Mouse (Mus musculus): ENCODE measurements around the gene Cd84. TPM values are rescaled to one million over a fixed set of nuclear protein-coding genes. Genes with fewer than 3 reads are reported as not detected.

The Cd84 gene
- total RNA-seq, 2 experiments from 2014 or later: 1.5 to 2.4 TPM

DNA sequence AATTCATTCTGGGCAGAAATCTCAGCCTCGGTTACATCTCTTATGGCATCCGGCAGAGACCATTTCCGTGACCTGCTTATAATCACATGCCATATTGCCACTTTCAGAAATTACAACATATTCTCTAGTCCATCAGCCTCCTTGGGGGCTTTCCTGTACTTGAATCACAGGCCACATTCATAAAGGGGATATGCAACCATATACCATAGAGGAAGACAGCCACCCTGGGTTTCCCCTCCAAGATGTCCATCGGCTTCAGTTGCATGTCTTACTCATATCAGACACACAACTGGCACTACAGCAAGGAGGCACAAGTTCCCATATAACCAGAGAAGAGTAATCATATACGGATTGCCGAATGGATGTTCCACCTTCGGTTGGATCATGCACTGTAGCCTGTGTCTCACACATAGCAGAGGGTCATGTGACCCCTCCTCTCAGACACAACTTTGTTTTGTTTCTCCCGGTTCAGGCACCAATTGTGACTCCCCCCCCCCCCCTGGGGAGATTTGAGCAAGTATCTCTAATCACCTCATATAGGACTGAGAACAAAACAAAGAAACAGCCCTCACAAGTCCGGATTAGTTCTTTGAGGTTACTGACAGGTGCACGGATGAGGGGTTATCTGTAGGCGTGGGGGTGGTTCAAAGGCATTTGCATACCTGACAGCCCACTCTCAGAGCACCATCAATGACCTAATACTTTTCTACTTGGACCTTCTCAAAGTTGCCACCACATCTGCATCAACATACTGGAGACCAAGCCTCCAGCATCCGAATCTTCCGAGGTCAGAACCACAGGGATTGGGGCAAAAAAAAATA is 76.4 kb downstream of the Cd84 start:
- DNase-seq (ENCODE audit: low spot score): no peak
- intact Hi-C loops (cut with DNase I): no loop called here

GRCm38 (mm10) chr1:171917305-171918039 is 78.0 kb downstream of the Cd84 start, which contains the start of gene Slamf6:
TSS of gene Slamf6 (plus strand) at chr1:171917515.
- intact Hi-C loops (cut with DNase I): no loop called here

DNA sequence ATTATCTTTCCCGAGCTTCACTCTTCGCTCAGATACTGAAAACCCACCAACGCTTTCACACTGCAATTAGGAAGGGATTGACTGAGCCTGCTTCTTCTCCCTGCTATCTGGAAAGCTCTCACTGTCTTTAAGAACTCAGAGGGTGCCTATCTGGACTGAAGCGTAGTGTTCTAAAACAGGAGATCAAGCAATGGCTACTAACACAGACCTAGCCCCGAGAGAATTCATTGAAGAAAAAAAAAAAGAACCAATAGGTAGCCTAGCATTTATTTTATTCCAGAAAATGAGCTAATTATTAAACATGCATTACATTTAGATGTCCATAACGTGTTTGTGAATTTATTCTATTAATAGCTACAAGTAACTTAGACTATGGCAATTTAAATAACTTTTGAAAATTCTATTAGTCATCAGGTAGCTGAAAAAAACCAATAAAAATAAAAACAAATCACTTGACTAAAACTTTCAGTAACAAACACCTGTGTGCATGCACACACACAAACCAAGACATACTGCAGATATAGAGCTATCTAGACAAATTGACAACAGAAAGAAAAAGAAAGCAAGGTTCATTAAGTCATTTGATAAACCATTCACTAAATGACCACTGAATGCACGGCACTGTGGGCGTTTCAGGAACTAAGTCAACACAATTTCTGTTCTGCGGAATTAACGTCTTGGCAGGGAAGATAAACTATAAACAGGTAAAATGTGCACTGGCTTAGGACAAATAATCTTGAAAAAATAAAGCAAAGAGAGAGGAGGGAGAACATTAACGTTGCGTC is 78.8 kb downstream of the Cd84 start:
- intact Hi-C loops (cut with DNase I): no loop called here
- DNase-seq (ENCODE audit: low spot score): no peak

More at GRCm38 (mm10) chr1:171917305-171918039, 78.0 kb downstream of the Cd84 start, which contains the start of gene Slamf6:
- DNase-seq (ENCODE audit: low spot score): no peak

- intact Hi-C loops (cut with DNase I): no loop called here
- DNase-seq (ENCODE audit: low spot score): no peak
Measured at GRCm38 (mm10) chr1:171919193-171919592, 79.7 kb downstream of the Cd84 start.

GRCm38 (mm10) chr1:171919901-171920510 is 80.5 kb downstream of the Cd84 start:
- no peak for DNase-seq (ENCODE audit: low spot score)
- intact Hi-C loops (cut with DNase I): no loop called here

GRCm38 (mm10) chr1:171920989-171921621 is 81.6 kb downstream of the Cd84 start:
- no peak for DNase-seq (ENCODE audit: low spot score)
- intact Hi-C loops (cut with DNase I): no loop called here

GRCm38 (mm10) chr1:171921641-171922040 is 82.1 kb downstream of the Cd84 start:
- no peak for DNase-seq (ENCODE audit: low spot score)

DNA sequence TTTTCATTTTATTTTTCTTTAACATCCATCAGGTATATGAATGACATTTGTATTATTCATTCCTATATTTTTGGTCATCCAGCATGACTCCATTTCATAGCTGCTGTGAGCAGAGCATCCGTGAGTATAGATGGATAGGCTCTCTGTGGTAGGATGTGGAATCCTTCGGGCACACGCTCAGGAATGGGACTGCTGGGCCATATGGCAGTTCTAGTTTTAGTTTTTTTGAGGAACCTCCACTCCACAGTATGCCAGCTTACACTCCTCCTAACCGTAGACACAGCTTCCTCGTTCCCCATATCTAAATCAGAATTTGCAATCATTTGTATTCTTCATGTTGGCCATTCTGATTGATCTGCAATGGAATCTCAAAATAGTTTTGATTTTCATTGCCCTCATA is 83.3 kb downstream of the Cd84 start:
- intact Hi-C loops (cut with DNase I): no loop called here
- DNase-seq (ENCODE audit: low spot score): no peak

More at GRCm38 (mm10) chr1:171921641-171922040, 82.1 kb downstream of the Cd84 start:
- intact Hi-C loops (cut with DNase I): no loop called here

DNA sequence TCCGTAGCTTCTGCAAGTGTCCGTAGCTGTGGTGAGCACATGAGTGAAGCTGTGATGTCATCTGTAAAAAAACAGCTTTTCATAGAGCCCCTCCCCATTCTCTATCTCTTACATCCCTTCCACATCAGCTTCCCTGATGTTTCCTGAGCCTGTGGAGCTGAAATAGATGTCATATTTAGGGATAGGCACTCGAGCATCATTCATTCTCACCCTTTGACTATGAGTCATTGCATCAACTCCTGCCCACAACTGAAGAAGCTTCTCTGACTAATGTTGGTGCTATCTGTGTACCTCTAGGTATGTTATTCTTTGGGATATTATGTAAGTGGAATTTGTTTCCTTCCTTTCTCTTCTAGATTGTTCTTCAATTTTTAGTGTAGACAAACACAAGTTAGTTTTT is 85.4 kb downstream of the Cd84 start:
- no peak for DNase-seq (ENCODE audit: low spot score)
- intact Hi-C loops (cut with DNase I): no loop called here

DNA sequence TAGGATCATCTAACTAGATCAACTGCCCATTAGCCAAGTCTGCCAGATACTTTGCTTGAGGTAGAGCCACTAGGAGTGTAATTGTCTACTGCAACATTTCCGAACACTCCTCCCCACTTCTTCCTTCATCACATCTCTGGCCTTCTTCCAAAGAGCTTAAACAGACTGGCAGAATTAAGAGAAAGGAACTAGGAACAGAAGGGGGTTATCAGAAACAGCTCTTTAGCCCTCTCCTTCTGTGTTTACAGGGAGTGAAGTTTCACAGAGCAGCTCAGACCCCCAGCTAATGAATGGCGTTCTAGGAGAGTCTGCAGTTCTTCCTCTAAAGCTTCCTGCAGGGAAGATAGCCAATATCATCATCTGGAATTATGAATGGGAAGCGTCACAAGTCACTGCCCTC is 94.4 kb downstream of the Cd84 start:
- intact Hi-C loops (cut with DNase I): no loop called here
- DNase-seq (ENCODE audit: low spot score): no peak

- intact Hi-C loops (cut with DNase I): no loop called here
- DNase-seq (ENCODE audit: low spot score): no peak
Measured at GRCm38 (mm10) chr1:171938952-171939948, 99.8 kb downstream of the Cd84 start.

Other genes starting within 250 kb of the Cd84 start
- gene Ly9, start 232.3 kb upstream of the Cd84 start, total RNA-seq (2021): under 1 TPM; 0.22 to 0.39 TPM
- under 1 TPM; 0.18 to 0.22 TPM for gene Slamf7, start 186.7 kb upstream of the Cd84 start, total RNA-seq (2021)
- gene Cd48, start 157.7 kb upstream of the Cd84 start, total RNA-seq (2021): 1 to 10 TPM; 2.0 to 3.0 TPM
- gene Slamf1, start 72.6 kb upstream of the Cd84 start, total RNA-seq (2021): under 1 TPM; 0.23 to 0.67 TPM
- gene Gm10521, start 56.0 kb downstream of the Cd84 start, total RNA-seq (2021): under 1 TPM; 0.08 to 0.16 TPM
- under 1 TPM in 1 of 2 experiments, not detected in 1; 0.47 TPM for gene Slamf6, start 77.8 kb downstream of the Cd84 start, total RNA-seq (2021)
- 1 to 10 TPM; 1.5 to 2.4 TPM for gene Vangl2, start 188.7 kb downstream of the Cd84 start, total RNA-seq (2021)
- not detected for gene Nhlh1, start 217.9 kb downstream of the Cd84 start, total RNA-seq (2021)
- gene Copa, start 242.8 kb downstream of the Cd84 start, total RNA-seq (2021): 100 to 1,000 TPM; 104 to 113 TPM
- 10 to 100 TPM; 42.8 to 44.4 TPM for gene Ncstn, start 243.1 kb downstream of the Cd84 start, total RNA-seq (2021)